Mouse (Mus musculus) heart, postnatal 36 days (tissue): ENCODE data around the gene 4921504E06Rik. TPM values are rescaled to one million over a fixed set of nuclear protein-coding genes. Genes with fewer than 3 reads are reported as not detected.

Source experiments
- DNase-seq, 2 experiments: peaks; one replicate each; pipeline ENCODE4 v3.0.0; 2021 to 2022
- intact Hi-C: fragments of 180-260 bp; cut with DNase I; formaldehyde crosslinking; loops from one replicate; pipeline ENCODE4 v1.15.1; 2025
- total RNA-seq, 2 experiments: library from RNA; stranded (reverse); gene quantifications; 2 replicates each; pipeline ENCODE4 v1.2.3; 2021

4921504E06Rik gene
- total RNA-seq, 2 experiments from 2014 or later: not detected

- no peak for DNase-seq
- intact Hi-C loops: no loop called here
Observed at GRCm38 (mm10) chr2:19512381-19512780, 41.3 kb downstream of the 4921504E06Rik start.

- DNase-seq: no peak
- intact Hi-C loops: no loop called here
Observed at GRCm38 (mm10) chr2:19511032-19511431, 42.7 kb downstream of the 4921504E06Rik start.

- DNase-seq: no peak
- intact Hi-C loops: no loop called here
Observed at GRCm38 (mm10) chr2:19505744-19506143, 48.0 kb downstream of the 4921504E06Rik start.

GRCm38 (mm10) chr2:19490262-19490661, 63.5 kb downstream of the 4921504E06Rik start:
- intact Hi-C loops: no loop called here
- no peak for DNase-seq

- no peak for DNase-seq
- intact Hi-C loops: no loop called here
Observed at GRCm38 (mm10) chr2:19461940-19462339, 91.8 kb downstream of the 4921504E06Rik start.

- intact Hi-C loops: no loop called here
Observed at GRCm38 (mm10) chr2:19458785-19459184, 94.9 kb downstream of the 4921504E06Rik start.

GRCm38 (mm10) chr2:19455857-19456482, 97.7 kb downstream of the 4921504E06Rik start:
- intact Hi-C loops: no loop called here
- DNase-seq: no peak

More at GRCm38 (mm10) chr2:19458785-19459184, 94.9 kb downstream of the 4921504E06Rik start:
- DNase-seq: no peak

- no peak for DNase-seq
- intact Hi-C loops: no loop called here
Observed at GRCm38 (mm10) chr2:19455228-19455627, 98.5 kb downstream of the 4921504E06Rik start.

- intact Hi-C loops: no loop called here
- no peak for DNase-seq
Observed at GRCm38 (mm10) chr2:19452531-19453055, 101.1 kb downstream of the 4921504E06Rik start.

GRCm38 (mm10) chr2:19449308-19449707, 104.4 kb downstream of the 4921504E06Rik start:
- intact Hi-C loops: no loop called here
- DNase-seq: no peak

- intact Hi-C loops: no loop called here
- no peak for DNase-seq
Observed at GRCm38 (mm10) chr2:19448042-19448700, 105.5 kb downstream of the 4921504E06Rik start.

- DNase-seq: no peak
- intact Hi-C loops: no loop called here
Observed at GRCm38 (mm10) chr2:19446746-19447145, 107.0 kb downstream of the 4921504E06Rik start.

GRCm38 (mm10) chr2:19445871-19446501, 107.7 kb downstream of the 4921504E06Rik start:
- no peak for DNase-seq
- intact Hi-C loops: no loop called here

- intact Hi-C loops: no loop called here
- no peak for DNase-seq
Observed at GRCm38 (mm10) chr2:19444931-19445831, 108.5 kb downstream of the 4921504E06Rik start, which contains the start of gene Ptf1a. Gene Ptf1a (plus strand): TSS chr2:19445663.

GRCm38 (mm10) chr2:19444346-19444745, 109.4 kb downstream of the 4921504E06Rik start:
- no peak for DNase-seq
- intact Hi-C loops: no loop called here

- DNase-seq: no peak
- intact Hi-C loops: no loop called here
Observed at GRCm38 (mm10) chr2:19431614-19432323, 121.9 kb downstream of the 4921504E06Rik start.

- intact Hi-C loops: no loop called here
- DNase-seq: no peak
Observed at GRCm38 (mm10) chr2:19431186-19431585, 122.5 kb downstream of the 4921504E06Rik start.

GRCm38 (mm10) chr2:19430746-19431145, 123.0 kb downstream of the 4921504E06Rik start:
- DNase-seq: no peak
- intact Hi-C loops: no loop called here
